Mouse (Mus musculus) forebrain, embryonic 10.5 days (tissue): ENCODE results near the gene Stat6. TPM values are rescaled to one million over a fixed set of nuclear protein-coding genes. Genes with fewer than 3 reads are reported as not detected.

Experiments used
- DNase-seq: peaks from one replicate; pipeline ENCODE4 v3.0.0-alpha.2; 2017; ENCODE audit warnings: low spot score; ENCODE audit errors: extremely low spot score
- H3K27ac ChIP-seq: fragments of 300-500 bp; sonication (generic); 2 replicates; pipeline ENCODE4 v1.5.1; 2016; ENCODE audit warnings: mild to moderate bottlenecking
- H3K27me3 ChIP-seq: fragments of 300-500 bp; sonication (generic); 2 replicates; pipeline ENCODE4 v1.6.1; 2016; ENCODE audit warnings: mild to moderate bottlenecking; ENCODE audit not compliant: poor library complexity, severe bottlenecking
- H3K36me3 ChIP-seq: fragments of 300-500 bp; sonication (generic); replicated peaks from 2 replicates; pipeline ENCODE4 v1.6.1; 2016; ENCODE audit warnings: mild to moderate bottlenecking, moderate library complexity
- H3K4me1 ChIP-seq: fragments of 300-500 bp; sonication (generic); 2 replicates; pipeline ENCODE4 v1.6.1; 2016
- H3K4me3 ChIP-seq: fragments of 300-500 bp; sonication (generic); 2 replicates; pipeline ENCODE4 v1.5.1; 2016; ENCODE audit warnings: mild to moderate bottlenecking, moderate library complexity
- H3K9me3 ChIP-seq: fragments of 300-500 bp; sonication (generic); 2 replicates; pipeline ENCODE4 v1.6.1; 2016; ENCODE audit warnings: mild to moderate bottlenecking, moderate library complexity
- WGBS: fragments of 180-500 bp; shearing (Covaris S2); methylation state at CpG from one replicate; pipeline ENCODE4 v1.1.7; 2016; 5-methylcytosine and 5-hydroxymethylcytosine counted together
- polyA plus RNA-seq: library from polyadenylated mRNA; unstranded; fragments of >200 nt; fragmentation: Nextera tagmentation; extraction: Ambion mirVana; gene quantifications from 2 replicates; pipeline ENCODE4 v1.2.1, GENCODE M21; 2016

Gene Stat6
- polyA plus RNA-seq, 1 experiment from 2014 or later, result 7.3 TPM

- Histone ChIP-seq H3K36me3 (peaks cover 90% of the 10 kb centered on the region), H3K4me1 (no peaks in the 10 kb centered on the region), H3K9me3 (no peaks in the 10 kb centered on the region), H3K27me3 (no peaks in the 10 kb centered on the region), H3K27ac (no peak overlapping the region), H3K4me3 (no peak overlapping the region)
- no peak for DNase-seq
- 94% methylated on average over 7 of the region's 7 CpGs for WGBS
Measured at GRCm38 (mm10) chr10:127695775-127696174, 53.0 kb downstream of the Stat6 start.

GRCm38 (mm10) chr10:127698966-127699365 is 56.2 kb downstream of the Stat6 start:
- Histone ChIP-seq H3K4me3 (no peak overlapping the region), H3K27me3 (no peaks in the 10 kb centered on the region), H3K9me3 (no peaks in the 10 kb centered on the region), H3K4me1 (no peaks in the 10 kb centered on the region), H3K36me3 (peaks cover 59% of the 10 kb centered on the region), H3K27ac (no peak overlapping the region)
- 93% methylated on average over 7 of the region's 7 CpGs for WGBS
- DNase-seq, result no peak

GRCm38 (mm10) chr10:127703299-127703698 is 60.5 kb downstream of the Stat6 start:
- Histone ChIP-seq H3K4me3 (no peak overlapping the region), H3K9me3 (no peaks in the 10 kb centered on the region), H3K4me1 (no peaks in the 10 kb centered on the region), H3K27ac (no peak overlapping the region), H3K27me3 (no peaks in the 10 kb centered on the region), H3K36me3 (peaks cover 22% of the 10 kb centered on the region)
- WGBS, result 49% methylated on average over 4 of the region's 4 CpGs
- no peak for DNase-seq

GRCm38 (mm10) chr10:127704293-127704692 is 61.5 kb downstream of the Stat6 start:
- Histone ChIP-seq H3K4me3 (no peak overlapping the region), H3K36me3 (peaks cover 12% of the 10 kb centered on the region; the same call in 1 of the 2 replicates), H3K27me3 (no peaks in the 10 kb centered on the region), H3K27ac (no peak overlapping the region), H3K9me3 (no peaks in the 10 kb centered on the region), H3K4me1 (no peaks in the 10 kb centered on the region)
- WGBS, result 82% methylated on average over 2 of the region's 2 CpGs
- no peak for DNase-seq

GRCm38 (mm10) chr10:127704766-127705220 is 62.0 kb downstream of the Stat6 start, which contains the start of gene Myo1a:
Gene Myo1a (plus strand): TSS chr10:127705170.
- Histone ChIP-seq H3K27ac (no peak within 1 kb of the TSS), H3K9me3 (no peaks in the 10 kb centered on the region), H3K4me3 (no peak within 1 kb of the TSS), H3K4me1 (no peaks in the 10 kb centered on the region), H3K27me3 (no peaks in the 10 kb centered on the region), H3K36me3 (0 out of 2 replicates have a peak, but pooled peaks cover 7% of the 10 kb centered on the region)
- DNase-seq, result no peak
- WGBS, result 73% methylated on average over 2 of the region's 2 CpGs

GRCm38 (mm10) chr10:127705783-127706182 is 63.0 kb downstream of the Stat6 start:
- H3K4me3 ChIP-seq, result no peak overlapping the region
- no peaks in the 10 kb centered on the region for H3K4me1 ChIP-seq
- no peak overlapping the region for H3K27ac ChIP-seq
- 94% methylated on average over 4 of the region's 4 CpGs for WGBS
- no peaks in the 10 kb centered on the region for H3K9me3 ChIP-seq
- no peak for DNase-seq
- no peaks in the 10 kb centered on the region for H3K27me3 ChIP-seq
- no peaks in the 10 kb centered on the region for H3K36me3 ChIP-seq

GRCm38 (mm10) chr10:127707721-127708120 is 64.9 kb downstream of the Stat6 start:
- Histone ChIP-seq H3K27me3 (no peaks in the 10 kb centered on the region), H3K9me3 (no peaks in the 10 kb centered on the region), H3K4me3 (no peak overlapping the region), H3K4me1 (peaks cover 5% of the 10 kb centered on the region), H3K27ac (no peak overlapping the region), H3K36me3 (no peaks in the 10 kb centered on the region)
- WGBS, result 94% methylated on average over 7 of the region's 7 CpGs
- DNase-seq, result no peak

GRCm38 (mm10) chr10:127708850-127709370 is 66.1 kb downstream of the Stat6 start:
- no peak overlapping the region for H3K4me3 ChIP-seq
- H3K9me3 ChIP-seq, result no peaks in the 10 kb centered on the region
- no peak overlapping the region for H3K27ac ChIP-seq
- WGBS, result 83% methylated on average over 3 of the region's 3 CpGs
- no peaks in the 10 kb centered on the region for H3K27me3 ChIP-seq
- H3K4me1 ChIP-seq, result peaks cover 8% of the 10 kb centered on the region
- no peak for DNase-seq
- no peaks in the 10 kb centered on the region for H3K36me3 ChIP-seq

GRCm38 (mm10) chr10:127710331-127710730 is 67.5 kb downstream of the Stat6 start:
- Histone ChIP-seq H3K9me3 (no peaks in the 10 kb centered on the region), H3K4me1 (peaks cover 8% of the 10 kb centered on the region), H3K27ac (no peak overlapping the region), H3K27me3 (no peaks in the 10 kb centered on the region), H3K36me3 (no peaks in the 10 kb centered on the region), H3K4me3 (no peak overlapping the region)
- WGBS, result 84% methylated on average over 13 of the region's 13 CpGs
- DNase-seq, result no peak

Other genes starting within 250 kb of the Stat6 start
- 0.30 and 0.41 TPM in 2 replicates for gene Stac3, start 141.3 kb upstream of the Stat6 start, polyA plus RNA-seq
- 2.6 and 2.9 TPM in 2 replicates for gene Ndufa4l2, start 128.0 kb upstream of the Stat6 start, polyA plus RNA-seq
- gene Shmt2, start 120.5 kb upstream of the Stat6 start, polyA plus RNA-seq, result 124 and 129 TPM in 2 replicates
- gene Nxph4, start 108.4 kb upstream of the Stat6 start, polyA plus RNA-seq, result 3.0 and 9.5 TPM in 2 replicates
- gene Lrp1, start 21.8 kb upstream of the Stat6 start, polyA plus RNA-seq, result 66.5 and 67.4 TPM in 2 replicates
- gene Nemp1, start 23.9 kb downstream of the Stat6 start, polyA plus RNA-seq, result 9.9 and 10.0 TPM in 2 replicates
- 5.6 and 6.2 TPM in 2 replicates for gene Nab2, start 25.6 kb downstream of the Stat6 start, polyA plus RNA-seq
- 0.40 and 0.44 TPM in 2 replicates for gene Myo1a, start 62.2 kb downstream of the Stat6 start, polyA plus RNA-seq
- not detected in 2 replicates for gene Tac2, start 81.5 kb downstream of the Stat6 start, polyA plus RNA-seq
- 4.4 and 5.3 TPM in 2 replicates for gene Zbtb39, start 96.6 kb downstream of the Stat6 start, polyA plus RNA-seq
- gene Gpr182, start 108.7 kb downstream of the Stat6 start, polyA plus RNA-seq, result 0.30 and 0.44 TPM in 2 replicates
- gene Rdh1, start 116.7 kb downstream of the Stat6 start, polyA plus RNA-seq, result not detected in 2 replicates
- not detected in 2 replicates for gene Rdh16f1, start 116.8 kb downstream of the Stat6 start, polyA plus RNA-seq
- gene Rdh9, start 133.4 kb downstream of the Stat6 start, polyA plus RNA-seq, result 0.15 and 0.20 TPM in 2 replicates
- gene Rdh16, start 158.2 kb downstream of the Stat6 start, polyA plus RNA-seq, result not detected in 2 replicates
- gene Rdh19, start 206.9 kb downstream of the Stat6 start, polyA plus RNA-seq, result not detected in 2 replicates
- not detected in 2 replicates for gene Rdh16f2, start 223.5 kb downstream of the Stat6 start, polyA plus RNA-seq
- gene Rdh7, start 245.8 kb downstream of the Stat6 start, polyA plus RNA-seq, result not detected in 2 replicates